Mouse (Mus musculus) lung, embryonic 15.5 days (tissue): ENCODE data around the gene Sypl. TPM values are rescaled to one million over a fixed set of nuclear protein-coding genes. Genes with fewer than 3 reads are reported as not detected.

Experiments used
- ATAC-seq: fragments of 200-750 bp; cut with Nextera tagmentation; 2 replicates; pipeline ENCODE4 v1.8.0; 2017; ENCODE audit warnings: moderate number of reproducible peaks, borderline replicate concordance; ENCODE audit not compliant: low FRiP score, low TSS enrichment; ENCODE audit errors: extremely low read depth
- H3K27ac ChIP-seq: fragments of 300-500 bp; sonication (generic); 2 replicates; pipeline ENCODE4 v1.5.1; 2015; ENCODE audit warnings: moderate library complexity, mild to moderate bottlenecking, inconsistent platforms
- H3K27me3 ChIP-seq: fragments of 300-500 bp; sonication (generic); 2 replicates; pipeline ENCODE4 v1.6.1; 2015; ENCODE audit warnings: inconsistent platforms
- H3K36me3 ChIP-seq: fragments of 300-500 bp; sonication (generic); 2 replicates; pipeline ENCODE4 v1.6.1; 2015; ENCODE audit warnings: inconsistent platforms
- H3K4me1 ChIP-seq: fragments of 300-500 bp; sonication (generic); 2 replicates; pipeline ENCODE4 v1.6.1; 2015; ENCODE audit warnings: inconsistent platforms
- H3K4me2 ChIP-seq: fragments of 300-500 bp; sonication (generic); 2 replicates; pipeline ENCODE4 v1.6.1; 2015; ENCODE audit warnings: inconsistent platforms, mild to moderate bottlenecking, moderate library complexity
- H3K4me3 ChIP-seq: fragments of 300-500 bp; sonication (generic); 2 replicates; pipeline ENCODE4 v1.5.1; 2015; ENCODE audit warnings: mild to moderate bottlenecking, inconsistent platforms
- H3K9ac ChIP-seq: fragments of 300-500 bp; sonication (generic); 2 replicates; pipeline ENCODE4 v1.6.1; 2015; ENCODE audit warnings: inconsistent platforms
- H3K9me3 ChIP-seq: fragments of 300-500 bp; sonication (generic); 2 replicates; pipeline ENCODE4 v1.6.1; 2016; ENCODE audit warnings: inconsistent platforms
- WGBS: fragments of 180-500 bp; shearing (Covaris S2); methylation state at CpG from one replicate; pipeline ENCODE4 v1.1.7; 2015; 5-methylcytosine and 5-hydroxymethylcytosine counted together
- polyA plus RNA-seq: library from polyadenylated mRNA; unstranded; fragments of >200 nt; fragmentation: Nextera tagmentation; extraction: Ambion mirVana; gene quantifications from 2 replicates; pipeline ENCODE4 v1.2.1, GENCODE M21; 2015

Gene Sypl
- polyA plus RNA-seq, 1 experiment from 2014 or later: 164 TPM

DNA sequence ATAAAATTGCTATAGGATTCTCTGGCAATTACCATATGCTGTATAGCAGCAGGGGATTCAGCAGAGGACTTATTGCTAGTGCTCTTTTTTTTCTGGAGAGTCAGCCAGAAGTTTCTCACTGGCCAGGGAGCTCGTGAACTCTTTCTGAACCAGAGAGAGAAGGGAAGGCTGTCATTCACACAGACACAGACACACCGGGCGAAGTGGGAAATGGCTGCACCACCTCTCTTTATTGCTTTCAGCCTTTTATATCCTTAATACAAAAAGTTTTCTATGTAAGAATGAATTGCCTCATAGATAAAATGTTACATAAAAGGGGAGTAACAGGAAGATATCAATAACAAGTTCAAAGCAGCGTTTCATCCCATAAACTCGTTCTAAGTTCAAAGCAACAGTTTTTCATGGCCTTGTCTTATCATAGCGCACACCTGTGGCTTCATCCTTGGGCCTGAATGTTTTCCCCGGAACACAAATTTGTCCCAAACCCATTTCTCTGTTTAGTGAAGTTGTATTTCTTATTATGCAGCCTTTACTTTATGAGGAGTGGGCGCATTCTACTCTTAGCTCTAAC is 8.7 kb upstream of the Sypl start:
- no peak overlapping the region for H3K27ac ChIP-seq
- no peaks in the 10 kb centered on the region for H3K36me3 ChIP-seq
- H3K4me1 ChIP-seq: no peaks in the 10 kb centered on the region
- 53% methylated on average over 8 of the region's 8 CpGs for WGBS
- H3K4me2 ChIP-seq: no peak overlapping the region
- no peak for ATAC-seq
- no peaks in the 10 kb centered on the region for H3K27me3 ChIP-seq
- no peak overlapping the region for H3K4me3 ChIP-seq
- H3K9ac ChIP-seq: no peak overlapping the region
- no peaks in the 10 kb centered on the region for H3K9me3 ChIP-seq

DNA sequence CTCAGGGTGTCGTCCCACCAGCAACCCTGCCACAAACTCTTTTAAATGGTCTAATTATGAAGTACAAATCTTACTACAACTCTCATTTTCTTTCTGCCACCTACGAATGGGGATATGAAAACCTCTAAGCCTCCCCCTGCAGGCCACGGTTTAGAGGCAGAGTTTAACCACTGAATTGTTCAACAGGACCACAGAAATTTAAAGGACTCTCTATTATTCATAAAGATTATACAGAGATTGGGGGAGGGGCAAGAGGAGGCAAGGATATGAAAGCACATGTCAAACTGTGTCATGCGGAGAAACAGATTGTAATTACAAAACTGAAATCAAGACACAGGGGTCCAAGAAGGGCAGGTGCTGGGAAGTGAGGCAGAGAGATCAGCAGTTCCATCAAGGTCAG is 7.3 kb upstream of the Sypl start:
- H3K9me3 ChIP-seq: no peaks in the 10 kb centered on the region
- ATAC-seq: no peak
- no peaks in the 10 kb centered on the region for H3K36me3 ChIP-seq
- 75% methylated on average over 4 of the region's 4 CpGs for WGBS
- H3K4me3 ChIP-seq: no peak overlapping the region
- no peak overlapping the region for H3K4me2 ChIP-seq
- H3K27me3 ChIP-seq: no peaks in the 10 kb centered on the region
- H3K27ac ChIP-seq: no peak overlapping the region
- no peaks in the 10 kb centered on the region for H3K4me1 ChIP-seq
- H3K9ac ChIP-seq: no peak overlapping the region

DNA sequence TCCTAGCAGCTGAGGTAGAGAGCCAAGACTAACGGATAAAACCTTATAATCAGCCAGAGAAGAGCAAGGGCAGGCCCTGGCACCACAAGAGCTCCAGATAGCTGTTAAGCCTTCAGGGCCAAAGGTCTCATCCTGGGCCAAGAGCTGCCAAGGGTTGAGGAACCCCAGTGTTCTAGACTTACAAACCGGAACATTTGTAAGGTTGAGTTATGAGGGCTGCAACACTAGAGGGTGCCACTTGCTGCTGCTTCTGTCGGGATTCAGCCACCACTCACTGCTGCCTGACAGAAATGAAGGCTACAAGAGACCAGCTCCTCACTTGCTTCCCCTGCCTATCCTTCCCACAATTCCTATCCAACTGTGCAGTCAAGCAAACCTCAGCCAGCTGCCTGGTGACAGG is 1.3 kb upstream of the Sypl start:
- Histone ChIP-seq H3K27ac (no peak overlapping the region), H3K4me1 (peaks cover 29% of the 10 kb centered on the region), H3K4me2 (no peak overlapping the region), H3K4me3 (no peak overlapping the region), H3K9me3 (no peaks in the 10 kb centered on the region), H3K9ac (no peak overlapping the region), H3K27me3 (no peaks in the 10 kb centered on the region), H3K36me3 (no peaks in the 10 kb centered on the region)
- 33% methylated on average over 3 of the region's 3 CpGs for WGBS
- ATAC-seq: no peak

DNA sequence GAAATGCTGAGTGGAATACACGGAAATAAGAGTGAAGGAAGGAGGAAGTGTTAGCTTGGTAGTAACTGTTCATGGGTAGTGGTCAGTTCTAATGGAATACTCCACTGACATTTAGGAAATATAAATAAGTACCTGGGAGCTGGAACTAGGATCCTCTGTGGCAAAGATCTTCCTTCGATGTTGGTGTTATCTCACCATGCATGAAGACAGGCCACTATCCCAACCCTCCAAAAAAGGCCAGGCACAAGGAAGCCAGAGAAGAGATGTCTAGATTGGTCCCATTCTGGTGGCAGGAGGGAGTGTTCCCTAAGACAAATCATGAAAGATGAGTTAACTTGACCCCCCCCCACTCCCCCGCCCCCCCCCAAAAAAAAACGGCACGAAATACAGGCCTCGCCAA is 625 bp upstream of the Sypl start:
- Histone ChIP-seq H3K36me3 (no peaks in the 10 kb centered on the region), H3K4me2 (peak overlapping the region; percentile 69), H3K27ac (peak overlapping the region; percentile 98), H3K9ac (peak overlapping the region; percentile 43), H3K4me3 (peak overlapping the region; percentile 60), H3K27me3 (no peaks in the 10 kb centered on the region), H3K9me3 (no peaks in the 10 kb centered on the region), H3K4me1 (peaks cover 30% of the 10 kb centered on the region)
- 11% methylated on average over 6 of the region's 6 CpGs for WGBS
- no peak for ATAC-seq

DNA sequence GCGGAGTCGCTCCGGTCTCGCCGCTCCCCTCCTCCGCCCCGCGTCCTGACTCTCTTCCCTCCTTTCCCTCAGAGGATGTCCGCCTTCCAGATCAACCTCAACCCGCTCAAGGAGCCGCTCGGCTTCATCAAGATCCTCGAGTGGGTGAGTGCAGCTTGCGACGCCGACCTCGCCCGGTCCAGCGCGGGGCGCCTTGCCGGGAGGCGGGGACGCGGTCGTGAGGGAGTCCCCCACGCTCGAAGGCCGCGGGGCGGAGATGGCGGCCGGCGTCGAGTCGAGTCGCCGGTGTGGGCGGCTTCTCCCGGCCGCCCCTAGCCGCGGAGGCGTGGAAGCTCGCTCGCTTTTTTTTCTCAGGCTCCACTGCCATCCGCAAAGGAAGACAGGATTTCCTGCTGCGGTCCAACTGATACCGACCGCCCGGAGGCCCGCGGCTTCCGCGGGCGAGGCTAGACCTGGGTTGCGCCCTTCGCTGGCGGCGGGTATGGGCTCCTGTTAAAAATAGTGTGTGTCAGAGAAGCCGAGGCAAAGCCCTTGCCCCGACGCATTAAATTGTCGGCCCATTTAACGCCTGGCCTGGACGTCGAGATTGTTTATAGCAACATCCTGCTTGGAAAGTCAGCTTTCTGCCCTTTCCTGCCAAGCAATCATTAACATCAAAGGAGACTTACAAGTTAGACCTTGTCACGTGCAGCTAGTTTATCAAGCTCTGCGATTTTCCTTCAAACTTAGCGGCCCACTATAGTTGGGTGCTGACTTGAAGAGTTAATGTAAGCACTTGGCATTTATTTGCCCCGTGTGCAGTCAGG is 728 bp downstream of the Sypl start:
- H3K9me3 ChIP-seq: no peaks in the 10 kb centered on the region
- H3K4me2 ChIP-seq: peak overlapping the region; percentile 62
- no peaks in the 10 kb centered on the region for H3K36me3 ChIP-seq
- H3K9ac ChIP-seq: peak overlapping the region; percentile 77
- H3K27me3 ChIP-seq: no peaks in the 10 kb centered on the region
- 1% methylated on average over 67 of the region's 71 CpGs for WGBS
- H3K4me1 ChIP-seq: peaks cover 38% of the 10 kb centered on the region
- peak overlapping the region; percentile 60 for H3K4me3 ChIP-seq
- ATAC-seq: peak; percentile 60; the same call in 1 of the 2 replicates
- peak overlapping the region; percentile 98 for H3K27ac ChIP-seq

DNA sequence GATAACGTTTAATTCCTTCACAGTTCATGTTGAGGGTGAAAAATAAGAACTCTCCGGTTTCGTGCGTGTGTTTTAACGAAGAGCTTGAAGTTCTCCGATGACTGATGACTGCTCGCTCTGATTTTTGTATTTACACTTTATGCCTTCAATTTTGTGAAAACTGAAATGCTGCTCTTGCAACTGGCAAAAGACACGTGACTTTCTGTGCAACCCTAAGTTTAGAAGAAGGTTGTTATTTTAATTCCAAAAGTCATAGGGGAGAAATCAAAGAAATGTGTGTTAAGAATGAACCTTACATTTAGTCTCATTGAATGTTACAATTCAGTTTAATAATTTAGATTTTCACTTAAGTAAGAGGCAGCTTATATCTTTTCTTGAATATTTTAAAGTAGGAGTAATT is 1.3 kb downstream of the Sypl start:
- H3K27ac ChIP-seq: peak overlapping the region; percentile 98
- WGBS: 2% methylated on average over 8 of the region's 8 CpGs

DNA sequence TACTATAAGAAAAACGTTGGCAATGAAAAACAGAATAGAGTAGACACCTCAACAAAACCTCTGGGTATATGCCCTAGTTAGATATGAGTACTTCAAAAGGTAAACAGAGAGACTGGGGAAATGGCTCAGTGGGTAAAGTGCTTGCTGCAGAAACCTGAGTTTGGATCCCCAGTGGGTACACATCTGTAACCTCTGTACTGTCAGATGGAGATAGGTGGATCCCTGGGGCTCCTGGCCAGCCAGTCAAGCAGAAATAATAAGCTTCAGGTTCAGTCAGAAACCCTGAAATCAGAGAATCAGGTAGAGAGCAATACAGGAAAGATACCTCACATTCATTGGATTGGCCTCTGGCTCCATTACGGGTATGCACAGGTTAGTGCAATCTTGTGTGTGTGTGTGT is 3.5 kb downstream of the Sypl start:
- WGBS: 59% methylated on average over 2 of the region's 2 CpGs
- ATAC-seq: no peak
- Histone ChIP-seq H3K27ac (no peak overlapping the region), H3K36me3 (no peaks in the 10 kb centered on the region), H3K27me3 (no peaks in the 10 kb centered on the region), H3K9ac (no peak overlapping the region), H3K4me3 (no peak overlapping the region), H3K4me1 (peaks cover 60% of the 10 kb centered on the region), H3K9me3 (no peaks in the 10 kb centered on the region), H3K4me2 (peak overlapping the region; percentile 62; the same call in 1 of the 2 replicates)

More for the DNA sequence above, 1.3 kb downstream of the Sypl start:
- Histone ChIP-seq H3K4me2 (peak overlapping the region; percentile 62), H3K4me1 (peaks cover 44% of the 10 kb centered on the region), H3K36me3 (no peaks in the 10 kb centered on the region), H3K27me3 (no peaks in the 10 kb centered on the region), H3K9ac (peak overlapping the region; percentile 77), H3K9me3 (no peaks in the 10 kb centered on the region), H3K4me3 (peak overlapping the region; percentile 60)
- ATAC-seq: no peak

DNA sequence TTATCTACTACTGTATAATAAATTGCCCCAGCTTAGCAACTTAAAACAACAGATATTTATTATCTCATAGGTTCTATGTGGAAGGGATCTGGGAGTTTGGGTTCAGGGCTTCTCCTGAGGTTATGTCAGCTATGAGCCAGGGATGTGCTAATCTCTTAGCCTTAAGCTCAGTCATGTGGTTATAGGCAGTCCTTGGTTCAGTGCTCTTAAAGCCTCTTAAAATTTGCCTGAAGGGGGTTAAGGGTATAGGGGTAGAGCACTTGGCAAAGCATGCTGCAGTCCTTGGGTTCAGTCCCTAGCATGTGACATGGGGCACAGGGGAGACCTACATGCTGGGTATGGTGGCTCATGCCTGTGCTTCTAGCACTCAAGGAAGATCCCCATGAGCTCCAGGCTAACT is 8.4 kb downstream of the Sypl start:
- no peak overlapping the region for H3K4me3 ChIP-seq
- H3K4me1 ChIP-seq: peaks cover 35% of the 10 kb centered on the region
- ATAC-seq: no peak
- H3K9ac ChIP-seq: no peak overlapping the region
- 0 out of 2 replicates have a peak, but pooled peaks cover 3% of the 10 kb centered on the region for H3K36me3 ChIP-seq
- no peak overlapping the region for H3K4me2 ChIP-seq
- no peak overlapping the region for H3K27ac ChIP-seq
- no peaks in the 10 kb centered on the region for H3K27me3 ChIP-seq
- H3K9me3 ChIP-seq: no peaks in the 10 kb centered on the region

DNA sequence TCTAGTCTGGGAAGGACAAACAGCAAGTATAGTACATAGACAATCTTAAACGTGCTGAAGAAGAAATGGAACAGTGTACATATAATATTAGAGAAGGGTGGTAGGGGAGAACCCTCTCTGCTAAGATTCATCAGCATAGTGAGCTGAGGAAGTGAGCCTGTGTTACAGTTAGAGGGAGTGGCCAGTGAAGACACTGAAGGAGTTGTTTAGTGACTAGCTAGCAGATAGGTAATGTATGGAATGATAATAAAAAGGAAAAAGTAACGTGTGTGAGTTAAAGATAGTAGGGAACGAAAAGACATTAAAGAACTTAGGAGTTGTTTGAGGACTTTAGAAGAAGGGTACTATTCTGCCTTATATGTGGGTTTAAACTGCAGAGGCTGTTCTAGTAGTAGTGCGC is 10.2 kb downstream of the Sypl start:
- Histone ChIP-seq H3K9me3 (no peaks in the 10 kb centered on the region), H3K27ac (no peak overlapping the region), H3K4me2 (no peak overlapping the region), H3K27me3 (no peaks in the 10 kb centered on the region), H3K36me3 (peaks cover 12% of the 10 kb centered on the region; the same call in 1 of the 2 replicates), H3K4me1 (peaks cover 27% of the 10 kb centered on the region), H3K4me3 (no peak overlapping the region), H3K9ac (no peak overlapping the region)
- ATAC-seq: no peak
- WGBS: 76% methylated on average over 4 of the region's 4 CpGs

DNA sequence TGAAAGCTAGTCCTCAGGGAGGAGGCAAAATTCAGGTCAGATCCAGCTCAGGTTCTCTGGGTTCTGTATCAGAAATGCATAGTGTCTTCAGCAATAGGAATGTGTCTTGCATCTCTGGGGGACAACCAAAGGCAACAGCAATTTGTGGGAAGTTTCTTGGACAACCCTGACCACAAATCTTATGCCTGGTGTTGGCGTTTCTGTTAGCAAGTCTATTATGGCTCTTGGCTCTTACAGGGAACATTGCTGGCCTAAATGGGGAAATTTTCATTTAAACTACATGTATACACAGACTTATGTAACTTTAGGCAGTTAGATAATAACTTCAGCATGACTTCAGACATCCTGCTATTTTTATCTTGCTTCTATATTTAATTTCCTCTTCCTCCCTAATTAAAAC is 18.6 kb downstream of the Sypl start:
- Histone ChIP-seq H3K36me3 (peaks cover 45% of the 10 kb centered on the region), H3K9ac (no peak overlapping the region), H3K4me3 (no peak overlapping the region), H3K27me3 (no peaks in the 10 kb centered on the region), H3K4me1 (no peaks in the 10 kb centered on the region), H3K4me2 (no peak overlapping the region), H3K9me3 (no peaks in the 10 kb centered on the region), H3K27ac (no peak overlapping the region)
- no peak for ATAC-seq
- WGBS: 84% methylated on average over 1 of the region's 1 CpGs

DNA sequence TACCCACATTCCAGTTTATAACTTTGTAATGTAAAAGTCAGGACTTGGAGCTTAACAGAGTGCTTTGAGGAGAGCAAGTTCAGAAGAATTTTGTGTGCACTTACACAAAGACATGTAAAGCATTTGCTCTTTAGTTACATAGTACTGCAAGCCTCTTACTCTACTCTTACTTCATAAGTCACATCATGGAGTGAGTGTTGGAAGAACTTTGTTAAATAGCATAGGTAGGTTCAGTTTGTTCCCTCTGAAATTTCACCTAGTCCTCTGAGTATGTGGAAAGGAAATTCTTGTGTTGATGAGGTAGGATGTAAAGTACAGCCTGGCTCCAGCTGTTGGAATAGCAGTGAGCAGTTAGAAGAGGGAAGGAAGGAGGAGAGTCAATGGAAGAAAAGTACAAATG is 21.2 kb downstream of the Sypl start:
- no peak for ATAC-seq
- Histone ChIP-seq H3K36me3 (peaks cover 30% of the 10 kb centered on the region), H3K4me3 (no peak overlapping the region), H3K27me3 (no peaks in the 10 kb centered on the region), H3K4me2 (no peak overlapping the region), H3K9me3 (no peaks in the 10 kb centered on the region), H3K4me1 (no peaks in the 10 kb centered on the region), H3K27ac (no peak overlapping the region), H3K9ac (no peak overlapping the region)

DNA sequence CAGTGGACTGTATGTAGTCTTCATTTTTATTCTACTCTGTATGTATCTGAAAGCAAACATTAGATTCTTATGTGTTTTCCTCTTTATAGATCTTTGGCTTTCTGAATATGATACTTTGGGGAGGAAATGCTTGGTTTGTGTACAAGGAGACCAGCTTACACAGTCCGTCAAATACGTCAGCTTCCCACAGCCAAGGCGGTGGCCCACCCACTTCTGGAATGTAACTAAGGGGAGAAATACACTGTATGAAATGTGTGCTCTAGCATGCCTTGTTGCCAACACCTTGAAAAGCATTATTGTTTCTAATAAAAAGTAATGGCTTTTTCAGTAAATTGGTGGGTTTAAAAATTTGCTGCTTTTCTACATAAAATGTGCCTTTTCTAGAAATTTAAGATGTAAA is 21.8 kb downstream of the Sypl start:
- Histone ChIP-seq H3K27me3 (no peaks in the 10 kb centered on the region), H3K4me2 (no peak overlapping the region), H3K36me3 (peaks cover 27% of the 10 kb centered on the region; the same call in 1 of the 2 replicates), H3K27ac (no peak overlapping the region), H3K9me3 (no peaks in the 10 kb centered on the region), H3K9ac (no peak overlapping the region), H3K4me3 (no peak overlapping the region), H3K4me1 (no peaks in the 10 kb centered on the region)
- 66% methylated on average over 3 of the region's 3 CpGs for WGBS
- no peak for ATAC-seq
